In the genomic region with DNA sequence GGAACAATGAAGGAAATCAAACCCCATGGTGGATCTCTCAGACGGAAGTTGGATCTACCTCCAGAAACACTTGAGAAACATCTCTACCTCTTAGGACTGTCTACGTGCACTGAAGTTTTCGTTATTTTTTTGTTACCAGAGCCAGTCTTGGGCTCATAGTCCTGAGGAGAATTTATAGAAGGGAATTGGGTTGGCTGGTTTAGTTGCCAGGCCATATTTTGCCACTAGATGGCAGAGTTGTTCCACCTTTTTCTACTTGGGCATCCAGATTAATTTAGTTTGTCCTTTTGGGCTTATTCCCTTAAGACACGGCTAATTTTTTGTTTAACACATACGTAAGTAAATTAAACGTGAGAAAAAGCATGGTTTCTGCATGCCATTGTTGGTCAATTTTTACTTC, we compare ENCODE assay signal across 8 mouse cellular contexts. TPM values are rescaled to one million over a fixed set of nuclear protein-coding genes. Genes with fewer than 3 reads are reported as not detected.
DNase-seq lines count a peak whose midpoint lies in the region; ATAC-seq and TF ChIP-seq lines count a peak whose summit lies in the region.

No protein-coding gene starts in this region.

- intact Hi-C loops in gastrocnemius, adult 2 months (cut with DNase I) = loop anchor here (1.0 to 5.0 kb wide), 3 partner anchors 66 to 657 kb away; no protein-coding TSS in a partner anchor

- peak overlapping the region; percentile 41 for H3K4me3 ChIP-seq in gastrocnemius, adult 2 months

- no peak for ATAC-seq in CD4-positive, CD25-positive, alpha-beta regulatory T cell, adult 4 months

- peak; percentile 94; the same call in 1 of the 2 replicates for TF ChIP-seq CTCF in gastrocnemius, adult 2 months (IDR thresholded peaks at IDR 0.05)

- H3K27ac ChIP-seq in gastrocnemius, adult 2 months = peak overlapping the region; percentile 72

- peak; percentile 66 for DNase-seq in CD4-positive, CD25-positive, alpha-beta regulatory T cell, adult 2 months (ENCODE audit: low read depth, low spot score)
- DNase-seq in R1 (ENCODE audit: low read depth, low spot score) = peak; percentile 56
- DNase-seq in cerebellum, postnatal 14 days = peak; percentile 80
- peak; percentile 50 for DNase-seq in gastrocnemius, adult 2 months
- DNase-seq in kidney, postnatal 10 days = peak; percentile 84
- peak; percentile 46 to 65 for DNase-seq in lung, adult 18-20 months
- peak; percentile 40 for DNase-seq in retina, postnatal 7 days (ENCODE audit: low read depth, low spot score)

RNA-seq across cellular contexts. Expression of gene Tmem170b, which starts 37.1 kb away (rescaled TPM):
- 10 to 100 TPM; 11.0 to 14.2 TPM for polyA plus RNA-seq in CD4-positive, CD25-positive, alpha-beta regulatory T cell, adult 4 months (2017; shearing (Covaris generic))
- total RNA-seq in gastrocnemius, adult 2 months (2021) = 10 to 100 TPM; 24.8 to 29.0 TPM
